In genomic region chr6:55009391-55010230, GRCm38 (mm10) we compare ENCODE assay signal across 8 mouse cellular contexts. TPM values are rescaled to one million over a fixed set of nuclear protein-coding genes. Genes with fewer than 3 reads are reported as not detected.
A peak's percentile ranks its signal among the peaks of the same experiment; 100 is the strongest.
DNase-seq lines count a peak whose midpoint lies in the region; ATAC-seq and TF ChIP-seq lines count a peak whose summit lies in the region.
"Had no signal": no experiment of that assay in that cellular context is flagged by ENCODE, and none has a peak within 500 bp of the region (broad histone marks: within the 10 kb centered on the region; RNA-seq: fewer than 3 reads in every experiment).

No protein-coding gene starts in this region.

- H3K27ac ChIP-seq in forebrain, postnatal 0 days (ENCODE audit: low read depth, low read length) = no peak overlapping the region
- H3K27ac ChIP-seq in limb, embryonic 14.5 days (replicated peaks; ENCODE audit: low read depth, low read length) = peak overlapping the region; percentile 89

- H3K9me3 ChIP-seq in forebrain, postnatal 0 days (ENCODE audit: low read length) = no peaks in the 10 kb centered on the region
- H3K9me3 ChIP-seq in limb, embryonic 14.5 days (ENCODE audit: control insufficient read depth, low read length) = no peaks in the 10 kb centered on the region

- peak; percentile 30 for DNase-seq in testis, postnatal 14 days (ENCODE audit: low spot score)
- DNase-seq in testis, postnatal 10 days (ENCODE audit: low spot score) = no peak
- DNase-seq in forebrain, postnatal 0 days = peak; percentile 34
- peak; percentile 14 for DNase-seq in limb, embryonic 14.5 days (ENCODE audit: low spot score)
- DNase-seq in urinary bladder, postnatal 14 days (ENCODE audit: low spot score) = no peak
- no peak for DNase-seq in thymus, adult 18-20 months
- DNase-seq in cerebellum, adult 11 months = no peak

- H3K4me3 ChIP-seq in forebrain, postnatal 0 days (ENCODE audit: low read depth, low read length) = no peak overlapping the region
- peak overlapping the region; percentile 16; the same call in 1 of the 2 replicates for H3K4me3 ChIP-seq in limb, embryonic 14.5 days (replicated peaks; ENCODE audit: low read length)
- H3K4me3 ChIP-seq: myocyte had no signal

- 0 out of 2 replicates have a peak, but pooled peaks cover 5% of the 10 kb centered on the region for H3K4me1 ChIP-seq in forebrain, postnatal 0 days (ENCODE audit: insufficient read depth)
- no peaks in the 10 kb centered on the region for H3K4me1 ChIP-seq in limb, embryonic 14.5 days (ENCODE audit: control insufficient read depth, insufficient read depth, low read length)

- no peaks in the 10 kb centered on the region for H3K36me3 ChIP-seq in forebrain, postnatal 0 days (ENCODE audit: insufficient read depth)
- no peaks in the 10 kb centered on the region for H3K36me3 ChIP-seq in limb, embryonic 14.5 days (ENCODE audit: control insufficient read depth, insufficient read depth, low read length)

- WGBS in forebrain, postnatal 0 days = 11% methylated on average over 16 of the region's 16 CpGs
- 33% methylated on average over 16 of the region's 16 CpGs for whole genome bisulfite sequencing in limb, embryonic 14.5 days

- no peak for TF ChIP-seq CTCF in forebrain, postnatal 0 days (IDR thresholded peaks at IDR 0.05; ENCODE audit: low read depth)

- H3K27me3 ChIP-seq in forebrain, postnatal 0 days (ENCODE audit: insufficient read depth, low read length) = peaks cover 17% of the 10 kb centered on the region
- H3K27me3 ChIP-seq in limb, embryonic 14.5 days (ENCODE audit: control insufficient read depth, insufficient read depth, low read length) = no peaks in the 10 kb centered on the region

- H3K9ac ChIP-seq in forebrain, postnatal 0 days = no peak overlapping the region; the same call in 1 of the 2 replicates
- no peak overlapping the region for H3K9ac ChIP-seq in limb, embryonic 14.5 days (ENCODE audit: low read depth, low read length, severe bottlenecking)

- peak; percentile 77 for ATAC-seq in forebrain, postnatal 0 days
- peak; percentile 67 for ATAC-seq in limb, embryonic 14.5 days (ENCODE audit: low FRiP score, low read depth)

- peak overlapping the region; percentile 24 for H3K4me2 ChIP-seq in forebrain, postnatal 0 days (ENCODE audit: low read depth)
- peak overlapping the region; percentile 37 for H3K4me2 ChIP-seq in limb, embryonic 14.5 days (replicated peaks; ENCODE audit: low read depth, low read length, severe bottlenecking)

- 0 out of 2 replicates have a peak, but pooled peaks have one; percentile 18 for TF ChIP-seq POLR2A in limb, embryonic 14.5 days (IDR thresholded peaks at IDR 0.05; ENCODE audit: borderline replicate concordance, extremely low read depth, insufficient read depth, insufficient read length)

RNA-seq across cellular contexts. Expression of gene Ggct, which starts 16.9 kb away (rescaled TPM):
- 2.8 and 3.7 TPM in 2 replicates for total RNA-seq in forebrain, postnatal 0 days (2014; rRNA removed)
- 22.2 and 26.6 TPM in 2 replicates for polyA plus RNA-seq in forebrain, postnatal 0 days (2015; fragmentation: Nextera tagmentation; extraction: Ambion mirVana)
- 2.0 and 4.0 TPM in 2 replicates for polyA plus RNA-seq in limb, embryonic 14.5 days (2012; rRNA removed)
- 9.3 and 11.4 TPM in 2 replicates for polyA plus RNA-seq in limb, embryonic 14.5 days (2014; fragmentation: Nextera tagmentation; extraction: Ambion mirVana)

RNA-seq across cellular contexts. Expression of gene Gars, which starts 28.2 kb away (rescaled TPM):
- 180 and 191 TPM in 2 replicates for total RNA-seq in forebrain, postnatal 0 days (2014; rRNA removed)
- 222 TPM in 2 replicates for polyA plus RNA-seq in forebrain, postnatal 0 days (2015; fragmentation: Nextera tagmentation; extraction: Ambion mirVana)
- polyA plus RNA-seq in limb, embryonic 14.5 days (2012; rRNA removed) = 67.5 and 81.9 TPM in 2 replicates
- 133 and 136 TPM in 2 replicates for polyA plus RNA-seq in limb, embryonic 14.5 days (2014; fragmentation: Nextera tagmentation; extraction: Ambion mirVana)

RNA-seq across cellular contexts. Expression of gene Nod1, which starts 37.2 kb away (rescaled TPM):
- total RNA-seq in forebrain, postnatal 0 days (2014; rRNA removed) = 1.8 and 2.3 TPM in 2 replicates
- polyA plus RNA-seq in forebrain, postnatal 0 days (2015; fragmentation: Nextera tagmentation; extraction: Ambion mirVana) = 1.5 and 2.0 TPM in 2 replicates
- 13.1 and 15.9 TPM in 2 replicates for polyA plus RNA-seq in limb, embryonic 14.5 days (2012; rRNA removed)
- polyA plus RNA-seq in limb, embryonic 14.5 days (2014; fragmentation: Nextera tagmentation; extraction: Ambion mirVana) = 7.4 and 9.1 TPM in 2 replicates

Comparison
In these comparisons a context has a peak if more than half of its experiments do, and no peak if none do; other contexts are left out.
1. DNase-seq: peak in testis, postnatal 14 days (single experiment), forebrain, postnatal 0 days (single experiment) and limb, embryonic 14.5 days (single experiment); none in testis, postnatal 10 days (single experiment), urinary bladder, postnatal 14 days (single experiment), thymus, adult 18-20 months (0 of 2) and cerebellum, adult 11 months (single experiment).